ENCODE assay signal across 7 mouse cellular contexts in genomic region chr10:81563481-81563880, GRCm38 (mm10). TPM values are rescaled to one million over a fixed set of nuclear protein-coding genes. Genes with fewer than 3 reads are reported as not detected.
DNase-seq lines count a peak whose midpoint lies in the region; ATAC-seq and TF ChIP-seq lines count a peak whose summit lies in the region.

No protein-coding gene starts in this region.

- no peak for ATAC-seq in hindbrain, embryonic 12.5 days (ENCODE audit: low FRiP score)
- no peak for ATAC-seq in midbrain, embryonic 16.5 days

- DNase-seq in left cerebral cortex, adult 2 months (ENCODE audit: extremely low spot score in 1 of 2, low spot score in 2 of 2): no peak
- DNase-seq in left cerebral cortex, adult 11 months (ENCODE audit: low spot score): no peak
- peak; percentile 83 for DNase-seq in adrenal gland, postnatal 14 days
- DNase-seq in right cerebral cortex, postnatal 25 days: no peak
- DNase-seq in spleen, postnatal 36 days (ENCODE audit: low spot score in 2 of 2): no peak

- H3K4me3 ChIP-seq in left cerebral cortex, adult 2 months: peak overlapping the region; percentile 5; the same call in 1 of the 2 replicates
- H3K4me3 ChIP-seq in hindbrain, embryonic 12.5 days: 0 out of 2 replicates have a peak overlapping the region, but pooled peaks have one; percentile 20
- H3K4me3 ChIP-seq in midbrain, embryonic 16.5 days (ENCODE audit: low read depth, low read length): peak overlapping the region; percentile 11; the same call in 1 of the 2 replicates

- H3K27ac ChIP-seq in left cerebral cortex, adult 2 months: no peak overlapping the region; the same call in 1 of the 2 replicates
- H3K27ac ChIP-seq in hindbrain, embryonic 12.5 days: no peak overlapping the region
- no peak overlapping the region for H3K27ac ChIP-seq in midbrain, embryonic 16.5 days (ENCODE audit: low read length)

- TF ChIP-seq CTCF in left cerebral cortex, adult 2 months (IDR thresholded peaks at IDR 0.05): no peak; the same call in 1 of the 2 replicates

- peak overlapping the region; percentile 19; the same call in 1 of the 2 replicates for H3K4me2 ChIP-seq in hindbrain, embryonic 12.5 days (replicated peaks)
- H3K4me2 ChIP-seq in midbrain, embryonic 16.5 days (ENCODE audit: low read length): no peak overlapping the region; the same call in 1 of the 2 replicates

- H3K4me1 ChIP-seq in hindbrain, embryonic 12.5 days: peaks cover 54% of the 10 kb centered on the region
- peaks cover 36% of the 10 kb centered on the region for H3K4me1 ChIP-seq in midbrain, embryonic 16.5 days (ENCODE audit: control insufficient read depth, insufficient read depth, low read length)

- peak overlapping the region; percentile 36; the same call in 1 of the 2 replicates for H3K9ac ChIP-seq in hindbrain, embryonic 12.5 days
- H3K9ac ChIP-seq in midbrain, embryonic 16.5 days (ENCODE audit: low read depth, low read length): 0 out of 2 replicates have a peak overlapping the region, but pooled peaks have one; percentile 14

- WGBS in hindbrain, embryonic 12.5 days: 49% methylated on average over 6 of the region's 6 CpGs
- WGBS in midbrain, embryonic 16.5 days: 50% methylated on average over 6 of the region's 6 CpGs

- H3K27me3 ChIP-seq in hindbrain, embryonic 12.5 days: peaks cover 45% of the 10 kb centered on the region
- H3K27me3 ChIP-seq in midbrain, embryonic 16.5 days (ENCODE audit: control insufficient read depth, insufficient read depth, low read depth, low read length): peaks cover 6% of the 10 kb centered on the region

- intact Hi-C loops in left cerebral cortex, adult 2 months (cut with DNase I): loop anchor here (2.0 kb wide), 1 partner anchor 41 kb away; no protein-coding TSS in a partner anchor

- peaks cover 31% of the 10 kb centered on the region for H3K36me3 ChIP-seq in hindbrain, embryonic 12.5 days
- H3K36me3 ChIP-seq in midbrain, embryonic 16.5 days (ENCODE audit: control insufficient read depth, insufficient read depth, low read length): peaks cover 14% of the 10 kb centered on the region; the same call in 1 of the 2 replicates

- H3K9me3 ChIP-seq in hindbrain, embryonic 12.5 days (replicated peaks): no peaks in the 10 kb centered on the region
- no peaks in the 10 kb centered on the region for H3K9me3 ChIP-seq in midbrain, embryonic 16.5 days (replicated peaks; ENCODE audit: control insufficient read depth, low read length, poor library complexity, severe bottlenecking)

RNA-seq across cellular contexts. Expression of gene Aes, which starts 4.2 kb away (rescaled TPM):
- 100 to 1,000 TPM; 637 to 727 TPM for total RNA-seq in left cerebral cortex, adult 2 months (2021)
- 646 and 698 TPM in 2 replicates for total RNA-seq in adrenal gland, postnatal 14 days (2021)
- polyA plus RNA-seq in hindbrain, embryonic 12.5 days (2016; fragmentation: Nextera tagmentation; extraction: Ambion mirVana): 476 and 504 TPM in 2 replicates
- 700 and 706 TPM in 2 replicates for polyA plus RNA-seq in midbrain, embryonic 16.5 days (2015; fragmentation: Nextera tagmentation; extraction: Ambion mirVana)

RNA-seq across cellular contexts. Expression of gene Tle2, which starts 10.9 kb away (rescaled TPM):
- total RNA-seq in left cerebral cortex, adult 2 months (2021): 10 to 100 TPM; 36.2 to 40.7 TPM
- total RNA-seq in adrenal gland, postnatal 14 days (2021): 17.8 and 18.1 TPM in 2 replicates
- 30.6 and 32.1 TPM in 2 replicates for polyA plus RNA-seq in hindbrain, embryonic 12.5 days (2016; fragmentation: Nextera tagmentation; extraction: Ambion mirVana)
- polyA plus RNA-seq in midbrain, embryonic 16.5 days (2015; fragmentation: Nextera tagmentation; extraction: Ambion mirVana): 39.0 and 54.8 TPM in 2 replicates

RNA-seq across cellular contexts. Expression of gene Gna11, which starts 18.5 kb away (rescaled TPM):
- 100 to 1,000 TPM; 106 to 110 TPM for total RNA-seq in left cerebral cortex, adult 2 months (2021)
- total RNA-seq in adrenal gland, postnatal 14 days (2021): 65.0 and 67.2 TPM in 2 replicates
- polyA plus RNA-seq in hindbrain, embryonic 12.5 days (2016; fragmentation: Nextera tagmentation; extraction: Ambion mirVana): 75.2 and 76.3 TPM in 2 replicates
- polyA plus RNA-seq in midbrain, embryonic 16.5 days (2015; fragmentation: Nextera tagmentation; extraction: Ambion mirVana): 89.7 and 90.2 TPM in 2 replicates

RNA-seq across cellular contexts. Expression of gene Tle6, which starts 37.4 kb away (rescaled TPM):
- total RNA-seq in left cerebral cortex, adult 2 months (2021): 10 to 100 TPM; 10.3 to 12.9 TPM
- total RNA-seq in adrenal gland, postnatal 14 days (2021): 10.1 and 15.3 TPM in 2 replicates
- polyA plus RNA-seq in hindbrain, embryonic 12.5 days (2016; fragmentation: Nextera tagmentation; extraction: Ambion mirVana): 8.2 and 8.3 TPM in 2 replicates
- 4.3 and 5.2 TPM in 2 replicates for polyA plus RNA-seq in midbrain, embryonic 16.5 days (2015; fragmentation: Nextera tagmentation; extraction: Ambion mirVana)

RNA-seq across cellular contexts. Expression of gene Gna15, which starts 39.5 kb away (rescaled TPM):
- total RNA-seq in left cerebral cortex, adult 2 months (2021): 1 to 10 TPM; 1.3 to 2.8 TPM
- 0.85 and 1.9 TPM in 2 replicates for total RNA-seq in adrenal gland, postnatal 14 days (2021)
- 0.75 and 0.82 TPM in 2 replicates for polyA plus RNA-seq in hindbrain, embryonic 12.5 days (2016; fragmentation: Nextera tagmentation; extraction: Ambion mirVana)
- 0.80 and 0.87 TPM in 2 replicates for polyA plus RNA-seq in midbrain, embryonic 16.5 days (2015; fragmentation: Nextera tagmentation; extraction: Ambion mirVana)
